Mouse (Mus musculus) megakaryocyte, embryonic 14.5 days (primary cell): Measurements from ENCODE around the gene Ak5.

Experiments used
- FLI1 ChIP-seq: IDR thresholded peaks from 2 replicates; pipeline ENCODE4 v1.6.1; 2012; ENCODE audit warnings: low read length, inconsistent platforms, mixed read lengths
- GATA1 ChIP-seq: IDR thresholded peaks from 3 replicates; pipeline ENCODE4 v1.6.1; 2012; ENCODE audit warnings: mixed read lengths, low read length, inconsistent platforms, borderline replicate concordance

- no peak for TF ChIP-seq GATA1
- no peak for TF ChIP-seq FLI1
Measured at GRCm38 (mm10) chr3:152569242-152569605, 98.9 kb downstream of the Ak5 start.
